Mouse (Mus musculus) lung, embryonic 14.5 days (tissue): ENCODE measurements around the gene Ptprg. TPM values are rescaled to one million over a fixed set of nuclear protein-coding genes. Genes with fewer than 3 reads are reported as not detected.

Experiments
- ATAC-seq: fragments of 200-750 bp; cut with Nextera tagmentation; 2 replicates; pipeline ENCODE4 v1.8.0; 2017; ENCODE audit warnings: mild to moderate bottlenecking, moderate TSS enrichment, moderate library complexity; ENCODE audit not compliant: insufficient read depth
- DNase-seq: peaks from one replicate; pipeline ENCODE4 v3.0.0-alpha.2; 2015
- H3K27ac ChIP-seq: fragments of 300-500 bp; sonication (generic); 2 replicates; pipeline ENCODE4 v1.5.1; 2014; ENCODE audit warnings: low read depth, mild to moderate bottlenecking, moderate library complexity
- H3K27me3 ChIP-seq: fragments of 300-500 bp; sonication (generic); 2 replicates; pipeline ENCODE4 v1.6.1; 2014; ENCODE audit warnings: low read length, control low read depth; ENCODE audit not compliant: insufficient read depth
- H3K36me3 ChIP-seq: fragments of 300-500 bp; sonication (generic); 2 replicates; pipeline ENCODE4 v1.6.1; 2014; ENCODE audit warnings: control low read depth; ENCODE audit not compliant: insufficient read depth
- H3K4me1 ChIP-seq: fragments of 300-500 bp; sonication (generic); 2 replicates; pipeline ENCODE4 v1.6.1; 2014; ENCODE audit warnings: antibody characterized with exemption, control low read depth; ENCODE audit not compliant: insufficient read depth
- H3K4me2 ChIP-seq: fragments of 300-500 bp; sonication (generic); 2 replicates; pipeline ENCODE4 v1.6.1; 2014; ENCODE audit warnings: mild to moderate bottlenecking
- H3K4me3 ChIP-seq: fragments of 300-500 bp; sonication (generic); 2 replicates; pipeline ENCODE4 v1.5.1; 2014; ENCODE audit warnings: low read depth, low read length
- H3K9ac ChIP-seq: fragments of 300-500 bp; sonication (generic); 2 replicates; pipeline ENCODE4 v1.6.1; 2014
- H3K9me3 ChIP-seq: fragments of 300-500 bp; sonication (generic); 2 replicates; pipeline ENCODE4 v1.6.1; 2016; ENCODE audit warnings: low read depth, low read length, control low read depth
- CTCF ChIP-seq: IDR thresholded peaks from 2 replicates; pipeline ENCODE4 v1.5.1; 2016; ENCODE audit warnings: antibody characterized with exemption, low read depth
- WGBS: fragments of 180-500 bp; shearing (Covaris S2); extraction: QIAGEN DNeasy Blood & Tissue Kit; methylation state at CpG from one replicate; pipeline ENCODE4 v1.1.7; 2014; 5-methylcytosine and 5-hydroxymethylcytosine counted together
- polyA plus RNA-seq: library from polyadenylated mRNA; unstranded; fragments of >200 nt; fragmentation: Nextera tagmentation; extraction: Ambion mirVana; gene quantifications from 2 replicates; pipeline ENCODE4 v1.2.1, GENCODE M21; 2014

The Ptprg gene
- polyA plus RNA-seq, 1 experiment from 2014 or later: 43.2 TPM

GRCm38 (mm10) chr14:11594336-11594735, 41.0 kb downstream of the Ptprg start:
- Histone ChIP-seq H3K27me3 (no peaks in the 10 kb centered on the region), H3K4me3 (no peak overlapping the region), H3K4me1 (0 out of 2 replicates have a peak, but pooled peaks cover 2% of the 10 kb centered on the region), H3K36me3 (no peaks in the 10 kb centered on the region), H3K9ac (no peak overlapping the region), H3K4me2 (no peak overlapping the region), H3K27ac (no peak overlapping the region), H3K9me3 (no peaks in the 10 kb centered on the region)
- no peak for TF ChIP-seq CTCF
- ATAC-seq (no peak), DNase-seq (no peak)
- 87% methylated on average over 5 of the region's 5 CpGs for WGBS

GRCm38 (mm10) chr14:11604133-11604865, 51.0 kb downstream of the Ptprg start:
- H3K4me2 ChIP-seq: no peak overlapping the region
- no peak overlapping the region for H3K4me3 ChIP-seq
- WGBS: 52% methylated on average over 8 of the region's 8 CpGs
- H3K36me3 ChIP-seq: no peaks in the 10 kb centered on the region
- H3K9me3 ChIP-seq: no peaks in the 10 kb centered on the region
- H3K4me1 ChIP-seq: no peaks in the 10 kb centered on the region
- ATAC-seq (no peak), DNase-seq (no peak)
- H3K27ac ChIP-seq: no peak overlapping the region
- TF ChIP-seq CTCF: no peak
- no peaks in the 10 kb centered on the region for H3K27me3 ChIP-seq
- no peak overlapping the region for H3K9ac ChIP-seq

- Histone ChIP-seq H3K36me3 (no peaks in the 10 kb centered on the region), H3K27ac (no peak overlapping the region), H3K27me3 (no peaks in the 10 kb centered on the region), H3K9me3 (no peaks in the 10 kb centered on the region), H3K4me1 (peaks cover 11% of the 10 kb centered on the region), H3K4me3 (no peak overlapping the region), H3K4me2 (no peak overlapping the region), H3K9ac (no peak overlapping the region)
- WGBS: 45% methylated on average over 8 of the region's 8 CpGs
- ATAC-seq: no peak
- DNase-seq: no peak
- no peak for TF ChIP-seq CTCF
These were observed 55.0 kb downstream of the Ptprg start for GRCm38 (mm10) chr14:11608366-11608765.

- Histone ChIP-seq H3K27me3 (no peaks in the 10 kb centered on the region), H3K9me3 (no peaks in the 10 kb centered on the region), H3K4me2 (no peak overlapping the region), H3K36me3 (no peaks in the 10 kb centered on the region), H3K27ac (no peak overlapping the region), H3K4me1 (peaks cover 14% of the 10 kb centered on the region), H3K4me3 (no peak overlapping the region), H3K9ac (no peak overlapping the region)
- DNase-seq (no peak), ATAC-seq (no peak)
- WGBS: 84% methylated on average over 7 of the region's 7 CpGs
- no peak for TF ChIP-seq CTCF
These were observed 56.7 kb downstream of the Ptprg start for GRCm38 (mm10) chr14:11609857-11610582.

GRCm38 (mm10) chr14:11612426-11612825, 59.1 kb downstream of the Ptprg start:
- Histone ChIP-seq H3K4me2 (no peak overlapping the region), H3K27me3 (no peaks in the 10 kb centered on the region), H3K9me3 (no peaks in the 10 kb centered on the region), H3K9ac (no peak overlapping the region), H3K4me1 (peaks cover 23% of the 10 kb centered on the region), H3K36me3 (no peaks in the 10 kb centered on the region), H3K4me3 (no peak overlapping the region), H3K27ac (no peak overlapping the region)
- no peak for TF ChIP-seq CTCF
- no peak for DNase-seq
- 79% methylated on average over 5 of the region's 5 CpGs for whole genome bisulfite sequencing
- ATAC-seq: no peak

- 58% methylated on average over 3 of the region's 3 CpGs for WGBS
- Histone ChIP-seq H3K36me3 (no peaks in the 10 kb centered on the region), H3K4me1 (peaks cover 24% of the 10 kb centered on the region), H3K9me3 (no peaks in the 10 kb centered on the region), H3K27me3 (no peaks in the 10 kb centered on the region), H3K4me3 (no peak overlapping the region), H3K9ac (no peak overlapping the region), H3K4me2 (no peak overlapping the region), H3K27ac (no peak overlapping the region)
- peak; percentile 51 for DNase-seq
- no peak for TF ChIP-seq CTCF
- no peak for ATAC-seq
These were observed 59.8 kb downstream of the Ptprg start for GRCm38 (mm10) chr14:11613146-11613545.

- WGBS: 74% methylated on average over 3 of the region's 3 CpGs
- DNase-seq (no peak), ATAC-seq (no peak)
- H3K9ac ChIP-seq: no peak overlapping the region
- H3K36me3 ChIP-seq: no peaks in the 10 kb centered on the region
- no peaks in the 10 kb centered on the region for H3K27me3 ChIP-seq
- no peak overlapping the region for H3K4me2 ChIP-seq
- TF ChIP-seq CTCF: no peak
- H3K27ac ChIP-seq: no peak overlapping the region
- no peaks in the 10 kb centered on the region for H3K9me3 ChIP-seq
- peaks cover 24% of the 10 kb centered on the region for H3K4me1 ChIP-seq
- H3K4me3 ChIP-seq: no peak overlapping the region
These were observed 62.4 kb downstream of the Ptprg start for GRCm38 (mm10) chr14:11615697-11616096.
